Mouse (Mus musculus) liver, embryonic 14.5 days (tissue): ENCODE measurements around the gene Skap2. TPM values are rescaled to one million over a fixed set of nuclear protein-coding genes. Genes with fewer than 3 reads are reported as not detected.
A peak's percentile ranks its signal among the peaks of the same experiment; 100 is the strongest.

Experiments
- ATAC-seq: fragments of 200-750 bp; cut with Nextera tagmentation; 2 replicates; pipeline ENCODE4 v1.8.0; 2017; ENCODE audit warnings: moderate number of reproducible peaks, mild to moderate bottlenecking, moderate library complexity; ENCODE audit not compliant: insufficient read depth
- DNase-seq, 3 experiments: peaks; one replicate each; pipeline ENCODE4 v3.0.0-alpha.2; 2012 to 2013; ENCODE audit warnings: low read depth in 3 of 3, low spot score in 3 of 3
- H3K27ac ChIP-seq: fragments of 300-500 bp; sonication (generic); 2 replicates; pipeline ENCODE4 v1.5.1; 2014; ENCODE audit warnings: moderate library complexity, mild to moderate bottlenecking, control low read depth, inconsistent platforms
- H3K27me3 ChIP-seq: fragments of 300-500 bp; sonication (generic); 2 replicates; pipeline ENCODE4 v1.6.1; 2014; ENCODE audit warnings: mild to moderate bottlenecking, low read length, moderate library complexity; ENCODE audit not compliant: control insufficient read depth, insufficient read depth
- H3K36me3 ChIP-seq: fragments of 300-500 bp; sonication (generic); replicated peaks from 2 replicates; pipeline ENCODE4 v1.6.1; 2014; ENCODE audit warnings: low read depth; ENCODE audit not compliant: control insufficient read depth, insufficient read depth
- H3K4me1 ChIP-seq, 2 experiments: fragments of 200-500 bp in 1 of 2; fragments of 300-500 bp in 1 of 2; sonication (generic) in 1 of 2; replicated peaks; 2 replicates each; pipeline ENCODE4 v1.6.1; 2012 to 2014; ENCODE audit warnings: antibody characterized with exemption in 1 of 2, inconsistent platforms in 1 of 2, low read length in 1 of 2; ENCODE audit not compliant: control insufficient read depth in 2 of 2, insufficient read depth in 2 of 2
- H3K4me2 ChIP-seq: fragments of 300-500 bp; sonication (generic); 2 replicates; pipeline ENCODE4 v1.6.1; 2014; ENCODE audit warnings: low read depth, mild to moderate bottlenecking, control low read depth, moderate library complexity
- H3K4me3 ChIP-seq, 2 experiments: fragments of 200-500 bp in 1 of 2; fragments of 300-500 bp in 1 of 2; sonication (generic) in 1 of 2; 2 replicates each; pipeline ENCODE4 v1.5.1; 2012 to 2014; ENCODE audit warnings: low read depth in 2 of 2, low read length in 2 of 2, mild to moderate bottlenecking in 2 of 2, control low read depth in 1 of 2, inconsistent platforms in 1 of 2, moderate library complexity in 1 of 2; ENCODE audit not compliant: insufficient read depth in 1 of 2
- H3K9ac ChIP-seq: fragments of 300-500 bp; sonication (generic); replicated peaks from 2 replicates; pipeline ENCODE4 v1.6.1; 2014; ENCODE audit warnings: mild to moderate bottlenecking, control low read depth, moderate library complexity
- H3K9me3 ChIP-seq: fragments of 300-500 bp; sonication (generic); 2 replicates; pipeline ENCODE4 v1.6.1; 2016; ENCODE audit warnings: low read length, mixed read lengths; ENCODE audit not compliant: control insufficient read depth
- CTCF ChIP-seq: IDR thresholded peaks from 2 replicates; pipeline ENCODE4 v1.5.1; 2016; ENCODE audit warnings: antibody characterized with exemption, low read depth, control low read depth
- EP300 ChIP-seq: IDR thresholded peaks from 2 replicates; pipeline ENCODE4 v1.6.1; 2016; ENCODE audit warnings: antibody characterized with exemption, low read depth
- whole genome bisulfite sequencing: fragments of 180-500 bp; shearing (Covaris S2); extraction: QIAGEN DNeasy Blood & Tissue Kit; methylation state at CpG from one replicate; pipeline ENCODE4 v1.1.7; 2014; ENCODE audit not compliant: insufficient replicate concordance; 5-methylcytosine and 5-hydroxymethylcytosine counted together
- polyA plus RNA-seq, 2 experiments: library from polyadenylated mRNA; depleted of rRNA in 1 of 2; stranded (reverse) in 1 of 2; unstranded in 1 of 2; fragments of >200 nt; fragmentation: Nextera tagmentation in 1 of 2; extraction: Ambion mirVana in 1 of 2; gene quantifications; 2 replicates each; pipeline versions ENCODE4 v1.2.1 to v1.2.3; 2012 to 2014

Gene Skap2
- polyA plus RNA-seq, 2 experiments: 10.1 to 18.4 TPM

DNA sequence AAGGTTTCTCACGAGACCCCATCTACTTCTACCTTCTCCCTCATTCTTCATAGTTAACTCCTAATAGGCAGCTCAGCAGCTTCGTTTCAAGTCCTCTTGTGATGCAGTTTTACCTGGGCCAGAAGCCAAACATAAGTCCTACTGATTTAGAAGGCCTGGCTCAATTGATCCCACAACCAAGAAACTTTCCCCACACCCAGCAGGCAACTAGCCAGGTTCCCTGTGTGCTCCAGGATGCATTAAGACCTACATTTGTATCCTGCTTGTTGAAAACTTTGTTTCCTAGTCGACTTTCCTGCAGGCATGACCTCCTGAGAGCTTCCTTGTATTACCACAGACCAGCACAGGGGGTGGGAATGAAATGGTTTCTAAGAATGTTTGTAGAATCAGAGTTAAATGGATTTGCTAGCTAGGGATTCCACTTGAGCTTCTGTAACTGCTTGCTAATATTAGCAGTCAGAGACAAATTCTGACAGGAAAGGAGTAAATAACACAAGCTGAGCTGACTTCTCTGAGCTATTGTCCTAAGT, 125.4 kb downstream of the Skap2 start:
- no peaks in the 10 kb centered on the region for H3K27me3 ChIP-seq
- no peak overlapping the region for H3K9ac ChIP-seq
- TF ChIP-seq CTCF (no peak), EP300 (no peak)
- ATAC-seq (no peak), DNase-seq (no peak)
- H3K4me2 ChIP-seq: no peak overlapping the region
- H3K4me3 ChIP-seq: no peak overlapping the region
- peaks cover 0 to 4% of the 10 kb centered on the region in 2 experiments; a peak in 1 of 4 replicates for H3K4me1 ChIP-seq
- no peak overlapping the region for H3K27ac ChIP-seq
- H3K36me3 ChIP-seq: no peaks in the 10 kb centered on the region
- H3K9me3 ChIP-seq: no peaks in the 10 kb centered on the region
- 36% methylated on average over 3 of the region's 3 CpGs for WGBS

DNA sequence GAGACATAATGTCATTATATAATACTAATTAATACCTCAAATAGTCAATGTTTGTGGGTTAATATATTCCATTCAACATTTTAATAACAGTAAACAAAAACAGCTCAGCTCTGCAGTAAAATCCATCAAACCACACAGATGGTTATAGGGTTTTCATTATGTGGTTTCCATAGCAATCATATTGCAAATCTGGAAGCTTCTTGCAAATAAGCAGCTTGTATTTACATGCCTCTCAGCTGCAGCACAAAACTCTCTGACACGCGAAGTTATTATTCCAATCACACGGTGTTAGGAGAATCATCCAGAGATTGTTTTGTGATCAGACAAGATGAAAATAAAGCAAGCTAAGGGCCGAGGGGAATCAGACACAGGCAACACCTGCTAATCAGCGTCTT, 129.5 kb downstream of the Skap2 start:
- 69% methylated on average over 5 of the region's 5 CpGs for WGBS
- no peak for TF ChIP-seq EP300
- no peak for TF ChIP-seq CTCF
- Histone ChIP-seq H3K27ac (no peak overlapping the region), H3K9ac (no peak overlapping the region), H3K9me3 (no peaks in the 10 kb centered on the region), H3K4me3 (no peak overlapping the region), H3K4me2 (no peak overlapping the region), H3K4me1 (peaks cover 6 to 28% of the 10 kb centered on the region in 2 experiments), H3K27me3 (no peaks in the 10 kb centered on the region), H3K36me3 (no peaks in the 10 kb centered on the region)
- DNase-seq (no peak), ATAC-seq (no peak)

GRCm38 (mm10) chr6:51882266-51882879, 130.0 kb downstream of the Skap2 start:
- Histone ChIP-seq H3K36me3 (no peaks in the 10 kb centered on the region), H3K27me3 (no peaks in the 10 kb centered on the region), H3K4me1 (peaks cover 6 to 26% of the 10 kb centered on the region in 2 experiments), H3K4me2 (no peak overlapping the region), H3K4me3 (no peak overlapping the region), H3K27ac (no peak overlapping the region), H3K9ac (no peak overlapping the region), H3K9me3 (no peaks in the 10 kb centered on the region)
- 63% methylated on average over 17 of the region's 17 CpGs for WGBS
- ATAC-seq (no peak), DNase-seq (no peak)
- TF ChIP-seq CTCF: no peak
- TF ChIP-seq EP300: no peak

- no peaks in the 10 kb centered on the region for H3K9me3 ChIP-seq
- no peaks in the 10 kb centered on the region for H3K27me3 ChIP-seq
- no peak overlapping the region for H3K9ac ChIP-seq
- H3K36me3 ChIP-seq: no peaks in the 10 kb centered on the region
- ATAC-seq (peak; percentile 47; the same call in 1 of the 2 replicates), DNase-seq (peak in 2 of 3 experiments; percentile 22 to 30)
- 27% methylated on average over 13 of the region's 13 CpGs for WGBS
- H3K4me2 ChIP-seq: peak overlapping the region; percentile 48
- no peak for TF ChIP-seq EP300
- TF ChIP-seq CTCF: no peak
- 0 out of 4 replicates have a peak overlapping the region, but pooled peaks of 1 of the 2 experiments have one; percentile 14 for H3K4me3 ChIP-seq
- peak overlapping the region; percentile 27; the same call in 1 of the 2 replicates for H3K27ac ChIP-seq
- peaks cover 6 to 33% of the 10 kb centered on the region in 2 experiments for H3K4me1 ChIP-seq
Observed at GRCm38 (mm10) chr6:51881181-51881968, 131.0 kb downstream of the Skap2 start.

- Histone ChIP-seq H3K4me3 (0 out of 4 replicates have a peak overlapping the region, but pooled peaks of 1 of the 2 experiments have one; percentile 14), H3K27ac (peak overlapping the region; percentile 27; the same call in 1 of the 2 replicates), H3K4me1 (peaks cover 6 to 33% of the 10 kb centered on the region in 2 experiments), H3K27me3 (no peaks in the 10 kb centered on the region), H3K9ac (no peak overlapping the region), H3K36me3 (no peaks in the 10 kb centered on the region), H3K4me2 (peak overlapping the region; percentile 48), H3K9me3 (no peaks in the 10 kb centered on the region)
- ATAC-seq (0 out of 2 replicates have a peak, but pooled peaks have one; percentile 39), DNase-seq (no peak)
- TF ChIP-seq EP300 (no peak), CTCF (no peak)
- 19% methylated on average over 6 of the region's 6 CpGs for WGBS
Observed at GRCm38 (mm10) chr6:51880778-51881177, 131.6 kb downstream of the Skap2 start.
